Mouse (Mus musculus): ENCODE measurements around the gene Rfc1. TPM values are rescaled to one million over a fixed set of nuclear protein-coding genes. Genes with fewer than 3 reads are reported as not detected.
A peak's percentile ranks its signal among the peaks of the same experiment; 100 is the strongest.

Rfc1 gene
- total RNA-seq (2021) = 10 to 100 TPM; 31.1 to 42.5 TPM

- peak; percentile 87 to 89 for DNase-seq
- intact Hi-C loops (cut with DNase I) = loop anchor here (1.0 kb wide), 1 partner anchor 56 kb away; the partner anchor contains the start of genes Lias and Rpl9
These were observed at the start of gene Rfc1 for GRCm38 (mm10) chr5:65335298-65336074. Rfc1 (minus strand) TSS chr5:65335670.

- DNase-seq = no peak
- intact Hi-C loops (cut with DNase I) = no loop called here
These were observed 39.3 kb upstream of the Rfc1 start for GRCm38 (mm10) chr5:65374746-65375145.

GRCm38 (mm10) chr5:65371551-65371950 is 36.1 kb upstream of the Rfc1 start:
- DNase-seq = no peak
- intact Hi-C loops (cut with DNase I) = no loop called here

- intact Hi-C loops (cut with DNase I) = no loop called here
- no peak for DNase-seq
These were observed 32.4 kb upstream of the Rfc1 start for GRCm38 (mm10) chr5:65367837-65368236.

- no peak for DNase-seq
- intact Hi-C loops (cut with DNase I) = no loop called here
These were observed 22.3 kb upstream of the Rfc1 start for GRCm38 (mm10) chr5:65357771-65358170.

- intact Hi-C loops (cut with DNase I) = no loop called here
- DNase-seq = no peak
These were observed 21.4 kb upstream of the Rfc1 start for GRCm38 (mm10) chr5:65356851-65357250.

GRCm38 (mm10) chr5:65354985-65355384 is 19.5 kb upstream of the Rfc1 start:
- no peak for DNase-seq
- intact Hi-C loops (cut with DNase I) = no loop called here

GRCm38 (mm10) chr5:65354097-65354496 is 18.6 kb upstream of the Rfc1 start:
- intact Hi-C loops (cut with DNase I) = no loop called here
- no peak for DNase-seq

- intact Hi-C loops (cut with DNase I) = no loop called here
- no peak for DNase-seq
These were observed 15.0 kb upstream of the Rfc1 start for GRCm38 (mm10) chr5:65350508-65350907.

GRCm38 (mm10) chr5:65348168-65348567 is 12.7 kb upstream of the Rfc1 start, which contains the start of gene Klb:
Klb (plus strand) TSS chr5:65348314.
- no peak for DNase-seq
- intact Hi-C loops (cut with DNase I) = no loop called here

GRCm38 (mm10) chr5:65340167-65340566 is 4.7 kb upstream of the Rfc1 start:
- DNase-seq = no peak
- intact Hi-C loops (cut with DNase I) = no loop called here

GRCm38 (mm10) chr5:65338394-65338793 is 2.9 kb upstream of the Rfc1 start:
- intact Hi-C loops (cut with DNase I) = no loop called here

GRCm38 (mm10) chr5:65336075-65336355 is 545 bp upstream of the Rfc1 start:
- intact Hi-C loops (cut with DNase I) = no loop called here
- DNase-seq = no peak

More at GRCm38 (mm10) chr5:65338394-65338793, 2.9 kb upstream of the Rfc1 start:
- DNase-seq = no peak

GRCm38 (mm10) chr5:65334788-65335187 is 682 bp downstream of the Rfc1 start:
- intact Hi-C loops (cut with DNase I) = loop anchor here (1.0 kb wide), 1 partner anchor 57 kb away; the partner anchor contains the start of genes Lias and Rpl9
- DNase-seq = no peak

- intact Hi-C loops (cut with DNase I) = loop anchor here (5.0 kb wide), 1 partner anchor 53 kb away; no protein-coding TSS in a partner anchor
- DNase-seq = no peak
These were observed 5.5 kb downstream of the Rfc1 start for GRCm38 (mm10) chr5:65329971-65330370.

GRCm38 (mm10) chr5:65326212-65326611 is 9.3 kb downstream of the Rfc1 start:
- intact Hi-C loops (cut with DNase I) = loop anchor here (5.0 kb wide), 1 partner anchor 49 kb away; no protein-coding TSS in a partner anchor
- DNase-seq = peak; percentile 24 to 43

GRCm38 (mm10) chr5:65324758-65325355 is 10.6 kb downstream of the Rfc1 start:
- no peak for DNase-seq

GRCm38 (mm10) chr5:65324271-65324670 is 11.2 kb downstream of the Rfc1 start:
- intact Hi-C loops (cut with DNase I) = no loop called here
- DNase-seq = no peak

More at GRCm38 (mm10) chr5:65324758-65325355, 10.6 kb downstream of the Rfc1 start:
- intact Hi-C loops (cut with DNase I) = loop anchor here (5.0 kb wide), 1 partner anchor 48 kb away; no protein-coding TSS in a partner anchor

GRCm38 (mm10) chr5:65322165-65322564 is 13.3 kb downstream of the Rfc1 start:
- intact Hi-C loops (cut with DNase I) = no loop called here
- DNase-seq = no peak

- intact Hi-C loops (cut with DNase I) = no loop called here
- no peak for DNase-seq
These were observed 16.3 kb downstream of the Rfc1 start for GRCm38 (mm10) chr5:65319176-65319575.

GRCm38 (mm10) chr5:65308866-65309265 is 26.6 kb downstream of the Rfc1 start:
- no peak for DNase-seq
- intact Hi-C loops (cut with DNase I) = no loop called here

GRCm38 (mm10) chr5:65308208-65308607 is 27.3 kb downstream of the Rfc1 start:
- intact Hi-C loops (cut with DNase I) = no loop called here
- DNase-seq = no peak

Measured in heart, postnatal 36 days (tissue).